Mouse (Mus musculus): ENCODE measurements around the gene Cacna2d1. TPM values are rescaled to one million over a fixed set of nuclear protein-coding genes. Genes with fewer than 3 reads are reported as not detected.

The Cacna2d1 gene
- polyA plus RNA-seq, 1 experiment = 0.09 TPM

GRCm38 (mm10) chr5:16035259-16035658 lies 100.8 kb downstream of the Cacna2d1 start:
- no peak for TF ChIP-seq POLR2A (IDR thresholded peaks at IDR 0.05; ENCODE audit: borderline replicate concordance, low read depth, low read length)
- TF ChIP-seq CTCF (IDR thresholded peaks at IDR 0.05; ENCODE audit: low read depth, low read length) = no peak
- Histone ChIP-seq H3K4me3 (ENCODE audit: insufficient read depth, low read length) (no peak overlapping the region), H3K27ac (ENCODE audit: insufficient read depth, low read depth, low read length) (no peak overlapping the region), H3K4me1 (ENCODE audit: control insufficient read depth, insufficient read depth, low read length) (no peaks in the 10 kb centered on the region)

DNA sequence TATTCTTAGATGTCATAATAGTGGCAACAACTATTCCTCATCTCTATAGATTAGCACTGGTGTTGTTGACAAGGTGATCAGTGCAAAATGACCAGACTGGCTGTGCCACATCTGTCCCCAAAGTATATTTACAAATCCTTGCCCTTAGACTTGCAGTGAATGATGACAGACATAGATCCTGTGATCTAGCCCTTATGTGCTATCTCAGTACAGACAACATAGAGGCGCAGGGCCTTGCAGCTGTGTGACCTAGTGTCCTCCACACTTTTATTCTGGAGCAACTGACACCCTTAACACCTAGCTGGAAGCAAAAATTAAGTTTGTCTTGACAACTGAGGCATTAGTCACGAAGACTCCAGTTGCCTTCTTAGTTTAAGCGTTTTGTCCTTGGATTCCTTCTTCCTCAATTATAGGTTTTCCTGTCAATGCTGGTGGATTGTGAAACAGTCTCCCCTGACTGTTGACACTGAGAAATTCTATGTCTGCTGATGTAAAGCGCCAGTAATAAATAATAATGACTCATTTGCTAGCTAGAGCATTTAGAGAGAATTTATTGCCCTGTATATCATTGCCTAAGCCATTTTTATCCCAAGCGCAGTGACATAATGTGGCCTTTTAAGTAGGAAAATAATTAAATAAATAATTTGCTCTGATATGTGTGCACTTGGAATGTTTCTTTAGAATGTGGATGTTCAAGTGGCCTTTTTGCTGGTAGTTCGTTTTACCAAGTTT lies 110.8 kb downstream of the Cacna2d1 start:
- Histone ChIP-seq H3K4me1 (ENCODE audit: control insufficient read depth, insufficient read depth, low read length) (no peaks in the 10 kb centered on the region), H3K4me3 (ENCODE audit: insufficient read depth, low read length) (no peak overlapping the region), H3K27ac (ENCODE audit: insufficient read depth, low read depth, low read length) (no peak overlapping the region)
- no peak for TF ChIP-seq CTCF (IDR thresholded peaks at IDR 0.05; ENCODE audit: low read depth, low read length)
- TF ChIP-seq POLR2A (IDR thresholded peaks at IDR 0.05; ENCODE audit: borderline replicate concordance, low read depth, low read length) = no peak

DNA sequence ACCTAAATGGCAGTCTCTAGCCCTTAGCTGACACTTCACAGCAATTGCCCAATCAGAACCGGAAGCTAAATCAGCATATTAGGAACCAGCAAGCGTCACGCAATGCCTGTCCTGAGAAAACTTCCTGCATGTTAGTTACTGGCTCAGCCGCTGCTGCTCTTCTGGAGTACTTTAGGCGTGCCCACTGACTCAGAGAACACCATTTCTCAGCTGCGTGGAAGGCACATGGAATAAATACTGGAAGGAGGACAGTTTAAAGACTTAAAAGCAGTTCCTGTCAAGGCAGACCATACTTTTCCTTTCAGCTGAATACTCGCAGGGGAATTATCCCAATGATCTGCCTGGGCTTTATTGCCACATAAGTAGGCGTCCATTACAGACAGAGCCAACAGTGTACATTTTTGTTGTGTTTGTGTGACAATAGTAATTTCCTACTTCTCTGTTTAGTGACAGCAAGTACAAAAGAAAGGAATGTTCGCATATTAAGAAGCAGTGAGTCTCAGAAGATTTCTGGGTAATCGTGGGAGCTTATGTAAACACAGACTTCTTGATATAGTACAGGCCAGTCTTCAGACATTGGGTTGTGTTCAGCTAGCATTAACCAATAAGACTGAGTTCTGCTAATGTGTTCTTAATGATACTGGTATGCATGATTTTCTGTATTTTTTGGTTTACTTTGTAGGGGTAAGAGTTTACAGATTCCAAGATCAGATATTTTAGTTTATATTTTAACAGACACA lies 113.1 kb downstream of the Cacna2d1 start:
- Histone ChIP-seq H3K4me1 (ENCODE audit: control insufficient read depth, insufficient read depth, low read length) (no peaks in the 10 kb centered on the region), H3K27ac (ENCODE audit: insufficient read depth, low read depth, low read length) (no peak overlapping the region), H3K4me3 (ENCODE audit: insufficient read depth, low read length) (no peak overlapping the region)
- no peak for TF ChIP-seq POLR2A (IDR thresholded peaks at IDR 0.05; ENCODE audit: borderline replicate concordance, low read depth, low read length)
- no peak for TF ChIP-seq CTCF (IDR thresholded peaks at IDR 0.05; ENCODE audit: low read depth, low read length)

DNA sequence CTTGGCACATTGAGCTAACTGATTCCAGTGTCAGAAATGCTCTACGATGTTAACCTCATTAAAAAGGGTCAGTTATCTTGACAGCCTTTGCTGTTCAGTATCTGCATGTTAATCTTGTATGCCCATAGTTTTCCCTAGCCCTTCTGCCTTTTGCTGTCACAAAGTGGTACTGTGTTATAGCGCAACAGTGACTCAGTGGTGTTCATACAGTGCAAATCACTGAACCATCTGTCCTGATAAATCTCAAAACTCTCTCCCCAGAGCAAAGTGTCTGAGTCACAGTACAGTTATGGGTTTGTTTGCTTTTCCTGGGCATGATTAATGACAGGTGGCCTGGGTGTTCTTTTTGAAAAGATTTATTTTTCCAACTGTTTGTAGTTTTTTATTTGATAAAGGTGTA lies 122.3 kb downstream of the Cacna2d1 start:
- Histone ChIP-seq H3K4me3 (ENCODE audit: insufficient read depth, low read length) (no peak overlapping the region), H3K4me1 (ENCODE audit: control insufficient read depth, insufficient read depth, low read length) (no peaks in the 10 kb centered on the region), H3K27ac (ENCODE audit: insufficient read depth, low read depth, low read length) (no peak overlapping the region)
- TF ChIP-seq CTCF (IDR thresholded peaks at IDR 0.05; ENCODE audit: low read depth, low read length) (no peak), POLR2A (IDR thresholded peaks at IDR 0.05; ENCODE audit: borderline replicate concordance, low read depth, low read length) (no peak)

GRCm38 (mm10) chr5:16062773-16063172 lies 128.3 kb downstream of the Cacna2d1 start:
- no peak overlapping the region for H3K4me3 ChIP-seq (ENCODE audit: insufficient read depth, low read length)
- H3K4me1 ChIP-seq (ENCODE audit: control insufficient read depth, insufficient read depth, low read length) = no peaks in the 10 kb centered on the region
- TF ChIP-seq CTCF (IDR thresholded peaks at IDR 0.05; ENCODE audit: low read depth, low read length) (no peak), POLR2A (IDR thresholded peaks at IDR 0.05; ENCODE audit: borderline replicate concordance, low read depth, low read length) (no peak)
- no peak overlapping the region for H3K27ac ChIP-seq (ENCODE audit: insufficient read depth, low read depth, low read length)

- Histone ChIP-seq H3K4me3 (ENCODE audit: insufficient read depth, low read length) (no peak overlapping the region), H3K27ac (ENCODE audit: insufficient read depth, low read depth, low read length) (no peak overlapping the region), H3K4me1 (ENCODE audit: control insufficient read depth, insufficient read depth, low read length) (no peaks in the 10 kb centered on the region)
- TF ChIP-seq POLR2A (IDR thresholded peaks at IDR 0.05; ENCODE audit: borderline replicate concordance, low read depth, low read length) (no peak), CTCF (IDR thresholded peaks at IDR 0.05; ENCODE audit: low read depth, low read length) (no peak)
Observed at GRCm38 (mm10) chr5:16063273-16063672, 128.8 kb downstream of the Cacna2d1 start.

GRCm38 (mm10) chr5:16063949-16064348 lies 129.5 kb downstream of the Cacna2d1 start:
- Histone ChIP-seq H3K27ac (ENCODE audit: insufficient read depth, low read depth, low read length) (no peak overlapping the region), H3K4me1 (ENCODE audit: control insufficient read depth, insufficient read depth, low read length) (no peaks in the 10 kb centered on the region), H3K4me3 (ENCODE audit: insufficient read depth, low read length) (no peak overlapping the region)
- no peak for TF ChIP-seq POLR2A (IDR thresholded peaks at IDR 0.05; ENCODE audit: borderline replicate concordance, low read depth, low read length)
- no peak for TF ChIP-seq CTCF (IDR thresholded peaks at IDR 0.05; ENCODE audit: low read depth, low read length)

GRCm38 (mm10) chr5:16065816-16066215 lies 131.3 kb downstream of the Cacna2d1 start:
- no peak for TF ChIP-seq POLR2A (IDR thresholded peaks at IDR 0.05; ENCODE audit: borderline replicate concordance, low read depth, low read length)
- TF ChIP-seq CTCF (IDR thresholded peaks at IDR 0.05; ENCODE audit: low read depth, low read length) = no peak

GRCm38 (mm10) chr5:16082253-16082652 lies 147.8 kb downstream of the Cacna2d1 start:
- Histone ChIP-seq H3K27ac (ENCODE audit: insufficient read depth, low read depth, low read length) (no peak overlapping the region), H3K4me3 (ENCODE audit: insufficient read depth, low read length) (no peak overlapping the region), H3K4me1 (ENCODE audit: control insufficient read depth, insufficient read depth, low read length) (no peaks in the 10 kb centered on the region)
- TF ChIP-seq POLR2A (IDR thresholded peaks at IDR 0.05; ENCODE audit: borderline replicate concordance, low read depth, low read length) = no peak
- TF ChIP-seq CTCF (IDR thresholded peaks at IDR 0.05; ENCODE audit: low read depth, low read length) = no peak

More at GRCm38 (mm10) chr5:16065816-16066215, 131.3 kb downstream of the Cacna2d1 start:
- Histone ChIP-seq H3K4me3 (ENCODE audit: insufficient read depth, low read length) (no peak overlapping the region), H3K27ac (ENCODE audit: insufficient read depth, low read depth, low read length) (no peak overlapping the region), H3K4me1 (ENCODE audit: control insufficient read depth, insufficient read depth, low read length) (no peaks in the 10 kb centered on the region)
